Mouse (Mus musculus): ENCODE data around the gene Arl6ip4.

DNA sequence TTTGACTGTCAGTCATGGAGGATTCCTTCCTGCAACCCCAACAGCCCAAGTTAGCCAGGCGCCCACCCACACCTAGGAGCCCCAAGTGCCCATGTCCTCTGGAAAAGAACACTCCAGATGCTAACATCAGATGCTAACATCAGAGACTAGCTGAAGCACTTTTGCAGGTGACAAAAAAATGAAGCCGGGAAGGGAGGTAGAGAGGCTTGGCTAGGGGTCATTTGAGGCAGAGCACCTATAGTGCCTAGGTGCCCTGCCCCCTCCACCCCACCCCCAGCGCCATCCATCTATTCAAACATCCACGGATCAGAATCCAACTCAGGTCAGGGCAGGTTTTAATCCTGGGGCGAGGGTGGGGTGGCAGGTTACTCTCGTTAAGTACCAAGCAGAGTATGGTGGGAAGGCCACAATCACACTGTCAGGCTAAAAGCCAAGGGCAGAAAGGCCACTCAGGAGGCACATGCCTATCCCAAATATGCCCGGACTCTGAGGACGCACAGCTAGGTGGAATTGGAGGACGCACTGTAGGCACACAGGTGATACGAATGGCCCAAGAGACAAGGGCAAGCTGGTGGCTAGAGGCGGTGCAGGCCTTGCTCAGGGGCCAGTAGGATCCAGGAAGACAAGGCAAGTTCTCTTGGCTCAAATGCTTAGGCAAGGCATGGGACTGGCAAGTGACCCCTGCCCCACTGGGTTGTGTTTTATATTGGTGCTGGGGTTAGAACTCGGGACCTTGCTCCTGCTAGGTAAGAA lies 21.9 kb upstream of the Arl6ip4 start:
- TF ChIP-seq CTCF (IDR thresholded peaks at IDR 0.05; ENCODE audit: extremely low read depth, insufficient read depth, insufficient read length, insufficient replicate concordance) (no peak), POLR2A (IDR thresholded peaks at IDR 0.05; ENCODE audit: low read depth, low read length) (no peak)

All from spleen, adult 2 months (tissue).